Mouse (Mus musculus) embryonic stem cell, embryonic (primary cell): ENCODE measurements around the gene Gm5565.
"Not testable (repeated sequence)": the region's sequence is repeated elsewhere in the genome, so short reads cannot be mapped to it uniquely, and the experiment has no call there.

ENCODE experiments used
- CTCF ChIA-PET, 4 experiments: fragments of 300-600 bp in 2 of 4; fragments of 350-600 bp in 2 of 4; sonication (Branson Sonifier 250); formaldehyde crosslinking; loops; one replicate each; lab custom pipeline; 2022; ENCODE audit warnings: inconsistent platforms in 2 of 4; lab: Charles Lee
- POLR2A ChIA-PET, 4 experiments: fragments of 300-600 bp in 2 of 4; fragments of 350-600 bp in 2 of 4; sonication (Branson Sonifier 250); formaldehyde crosslinking; loops; one replicate each; lab custom pipeline; 2022; ENCODE audit warnings: antibody characterized with exemption in 4 of 4, inconsistent platforms in 1 of 4; lab: Charles Lee

Gm5565 gene

DNA sequence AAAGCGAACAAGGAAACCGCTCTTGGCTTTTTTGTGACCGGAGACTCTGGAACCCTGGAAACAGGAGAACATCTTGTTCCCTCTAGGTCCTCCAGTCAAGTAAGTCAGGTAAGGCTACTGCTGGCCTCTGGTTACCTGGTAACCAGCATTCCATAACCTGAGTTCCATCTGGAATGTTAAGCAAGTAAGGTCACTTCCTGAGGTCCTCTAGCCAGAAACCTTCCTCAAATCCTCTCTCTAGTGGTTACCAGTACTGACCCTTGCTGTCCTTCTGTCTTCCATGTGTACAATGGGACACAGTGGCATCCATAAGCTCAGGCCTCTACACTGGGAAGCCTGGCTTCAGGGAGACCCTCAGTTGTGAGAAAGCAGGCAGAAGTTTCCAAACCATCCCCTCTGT lies at the start of gene Gm5565:
Gm5565 (minus strand) TSS at position 101 of the 400 bp plus-strand sequence.
- POLR2A ChIA-PET, CTCF ChIA-PET: not testable (repeated sequence)

DNA sequence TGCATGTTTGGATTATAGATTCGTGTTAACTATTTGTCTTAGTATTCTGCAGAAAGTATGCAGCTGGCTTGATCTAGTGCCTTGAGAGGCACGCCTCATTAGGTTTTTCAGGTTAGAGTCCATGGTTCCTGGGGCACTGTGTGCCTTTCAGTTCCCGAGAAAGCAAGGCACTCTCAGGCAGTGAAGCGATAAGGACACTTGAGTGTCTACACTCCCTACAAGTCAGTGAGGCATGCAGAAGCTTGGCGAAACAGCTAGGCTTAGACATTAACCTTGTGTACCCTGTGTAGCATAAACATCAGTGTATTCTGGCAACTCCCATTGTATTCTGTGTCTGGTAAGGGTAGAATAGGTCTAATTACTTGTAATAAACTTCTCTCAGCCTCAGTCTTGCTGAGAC lies 45.2 kb upstream of the Gm5565 start:
- ChIA-PET POLR2A (interaction anchor here in 1 of 4 experiments (1.7 to 4.4 kb wide), 2 partner anchors 13 to 15 kb away, joined by 4 to 20 read pairs; partner anchors contain the start of gene Rnf6), CTCF (no interaction called here)

- ChIA-PET POLR2A (no interaction called here), CTCF (no interaction called here)
Measured at GRCm38 (mm10) chr5:146203921-146204320, 43.6 kb upstream of the Gm5565 start.

DNA sequence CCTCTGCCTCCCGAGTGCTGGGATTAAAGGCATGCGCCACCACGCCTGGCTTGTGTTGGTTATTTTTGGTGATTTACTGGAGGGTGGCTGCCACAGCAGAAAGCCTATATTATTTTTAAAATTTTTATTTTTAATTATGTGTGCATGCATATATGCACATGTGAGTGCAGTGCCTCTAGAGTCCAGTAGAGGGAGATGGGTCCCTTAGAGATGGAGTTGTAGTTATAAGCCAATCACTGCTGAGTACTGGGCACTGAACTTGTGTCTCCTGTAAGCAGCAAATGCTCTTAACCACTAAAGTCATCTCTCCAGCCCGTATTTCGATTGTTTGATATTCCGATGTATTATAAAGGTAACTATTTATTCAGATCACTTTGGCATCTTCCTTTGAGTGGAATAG lies 40.2 kb upstream of the Gm5565 start:
- POLR2A ChIA-PET, result no interaction called here
- CTCF ChIA-PET, result no interaction called here

DNA sequence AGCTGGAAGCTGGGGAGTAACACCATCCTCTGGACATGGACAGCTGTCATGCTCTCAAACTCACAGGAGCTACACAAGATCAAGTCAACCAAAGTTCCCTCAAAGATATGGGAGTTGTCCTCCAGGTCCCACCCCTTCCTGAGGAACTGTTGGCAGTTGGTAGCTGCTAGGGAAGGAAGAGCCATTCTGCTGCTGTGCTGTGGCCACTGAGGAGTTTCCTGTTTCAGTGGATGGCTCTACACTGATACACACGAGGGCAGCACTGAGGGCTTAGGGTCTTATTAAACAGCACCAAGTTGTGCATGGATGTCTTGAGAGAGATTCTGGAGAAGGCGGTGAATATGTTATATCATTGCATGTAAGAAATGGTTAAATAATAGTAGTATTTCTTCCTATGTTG lies 39.2 kb upstream of the Gm5565 start:
- POLR2A ChIA-PET, result interaction anchor here in 2 of 4 experiments (0.6 to 1.1 kb wide), 2 partner anchors 60 to 186 kb away, joined by 3 read pairs; no protein-coding TSS in a partner anchor
- CTCF ChIA-PET, result interaction anchor here in 2 of 4 experiments (0.5 to 1.2 kb wide), 2 partner anchors 13 to 21 kb away, joined by 3 to 4 read pairs; no protein-coding TSS in a partner anchor

DNA sequence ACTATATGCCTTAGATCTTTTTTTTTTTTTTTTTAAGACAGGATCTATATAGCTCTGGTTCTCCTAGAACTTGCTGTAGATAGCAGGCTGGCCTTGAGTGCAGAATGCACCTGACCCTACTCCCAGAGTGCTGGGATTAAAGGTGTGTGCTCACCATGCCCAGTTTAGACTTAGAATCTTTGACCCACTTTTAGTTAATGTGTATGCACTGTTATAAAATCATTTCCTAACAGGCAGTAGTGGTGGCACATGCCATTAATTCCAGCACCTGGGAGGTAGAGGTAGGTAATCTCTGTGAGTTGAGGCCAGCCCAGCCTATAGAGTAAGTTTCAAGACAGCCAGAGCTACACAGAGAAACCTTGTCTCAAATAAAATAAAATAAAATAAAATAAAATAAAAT lies 38.7 kb upstream of the Gm5565 start:
- ChIA-PET POLR2A (interaction anchor here in 2 of 4 experiments (0.6 to 1.2 kb wide), 3 partner anchors 8 to 187 kb away, joined by 3 to 6 read pairs (median 3); no protein-coding TSS in a partner anchor), CTCF (interaction anchor here in 1 of 4 experiments (1.2 kb wide), 1 partner anchor 22 kb away, joined by 3 read pairs; no protein-coding TSS in a partner anchor)

GRCm38 (mm10) chr5:146193360-146193759 lies 33.0 kb upstream of the Gm5565 start:
- CTCF ChIA-PET, result no interaction called here
- POLR2A ChIA-PET, result interaction anchor here in 2 of 4 experiments (0.9 to 1.0 kb wide), 2 partner anchors 15 to 27 kb away, joined by 3 to 4 read pairs; partner anchors contain the start of gene Rnf6 (in 1 of the 2)

DNA sequence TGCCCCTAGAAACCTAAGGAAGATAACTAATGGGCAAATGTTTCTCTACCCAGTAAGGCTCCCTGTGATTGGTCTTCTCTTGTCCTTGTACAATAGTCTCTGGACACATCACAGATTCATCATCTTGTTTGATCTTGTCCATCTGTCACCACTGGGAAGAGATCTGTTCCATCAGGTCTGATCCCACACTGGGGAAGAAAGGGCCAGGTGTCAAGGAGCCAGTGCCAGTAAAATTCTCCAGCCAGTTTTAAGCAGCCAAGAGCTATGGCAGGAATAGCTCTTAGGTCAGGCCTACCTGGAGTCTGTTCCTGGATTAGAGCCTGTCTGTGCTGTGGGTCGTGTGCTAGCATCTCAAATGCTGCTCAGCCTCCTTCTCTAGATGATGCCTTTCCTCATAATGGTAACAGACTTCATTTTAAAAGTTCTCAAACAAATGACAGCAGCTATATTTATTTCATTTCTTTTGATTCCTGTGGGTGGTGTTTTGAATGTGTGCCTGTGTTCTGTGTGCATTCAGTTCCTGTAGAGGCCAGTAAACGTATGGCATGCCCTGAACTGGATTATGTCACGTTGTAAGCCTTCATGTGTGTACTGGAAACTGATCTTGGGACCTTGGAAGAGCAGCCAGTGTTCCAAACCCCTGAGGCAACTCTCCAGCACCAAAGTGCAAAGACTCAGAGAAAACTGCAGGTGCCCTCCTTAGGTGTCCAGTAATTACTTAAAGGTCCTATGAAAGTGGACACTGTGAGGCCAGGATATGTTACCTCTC lies 30.3 kb upstream of the Gm5565 start:
- POLR2A ChIA-PET, result interaction anchor here in 1 of 4 experiments (1.1 kb wide), 1 partner anchor 51 kb away, joined by 3 read pairs; no protein-coding TSS in a partner anchor
- CTCF ChIA-PET, result no interaction called here

- ChIA-PET CTCF (no interaction called here), POLR2A (interaction anchor here in 1 of 4 experiments (1.1 kb wide), 1 partner anchor 52 kb away, joined by 3 read pairs; no protein-coding TSS in a partner anchor)
Measured at GRCm38 (mm10) chr5:146190093-146190492, 29.8 kb upstream of the Gm5565 start.

GRCm38 (mm10) chr5:146188712-146189111 lies 28.4 kb upstream of the Gm5565 start:
- POLR2A ChIA-PET, result no interaction called here
- CTCF ChIA-PET, result interaction anchor here in 1 of 4 experiments (1.0 kb wide), 1 partner anchor 71 kb away, joined by 4 read pairs; no protein-coding TSS in a partner anchor

DNA sequence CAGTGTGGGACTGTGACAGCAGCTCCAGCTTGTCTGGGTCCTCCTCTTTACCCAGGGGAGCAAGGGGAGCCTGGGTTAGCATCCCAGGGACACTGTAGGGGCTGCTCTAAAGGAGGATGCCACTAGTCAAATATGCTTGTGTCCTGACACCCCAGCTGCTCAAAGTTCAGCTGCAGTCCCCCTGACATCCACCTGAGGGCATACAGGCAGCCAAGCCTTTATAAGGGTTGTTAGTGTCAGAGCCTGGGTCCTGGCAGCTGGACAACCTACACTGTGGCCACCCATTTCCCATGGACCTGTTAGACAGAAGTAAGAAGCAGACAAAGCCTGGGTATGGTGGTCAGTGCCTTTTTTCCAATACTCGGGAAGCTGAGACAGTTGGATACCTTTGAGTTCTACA lies 27.8 kb upstream of the Gm5565 start:
- CTCF ChIA-PET, result interaction anchor here in 1 of 4 experiments (1.0 kb wide), 1 partner anchor 72 kb away, joined by 4 read pairs; no protein-coding TSS in a partner anchor

GRCm38 (mm10) chr5:146187441-146187840 lies 27.1 kb upstream of the Gm5565 start:
- POLR2A ChIA-PET, CTCF ChIA-PET: not testable (repeated sequence)

More for the DNA sequence above, 27.8 kb upstream of the Gm5565 start:
- POLR2A ChIA-PET, result no interaction called here

- POLR2A ChIA-PET, CTCF ChIA-PET: not testable (repeated sequence)
Measured at GRCm38 (mm10) chr5:146185204-146185603, 24.9 kb upstream of the Gm5565 start, which contains the start of gene 1700001J03Rik. Gene 1700001J03Rik, minus strand, starts transcription at chr5:146185304.

DNA sequence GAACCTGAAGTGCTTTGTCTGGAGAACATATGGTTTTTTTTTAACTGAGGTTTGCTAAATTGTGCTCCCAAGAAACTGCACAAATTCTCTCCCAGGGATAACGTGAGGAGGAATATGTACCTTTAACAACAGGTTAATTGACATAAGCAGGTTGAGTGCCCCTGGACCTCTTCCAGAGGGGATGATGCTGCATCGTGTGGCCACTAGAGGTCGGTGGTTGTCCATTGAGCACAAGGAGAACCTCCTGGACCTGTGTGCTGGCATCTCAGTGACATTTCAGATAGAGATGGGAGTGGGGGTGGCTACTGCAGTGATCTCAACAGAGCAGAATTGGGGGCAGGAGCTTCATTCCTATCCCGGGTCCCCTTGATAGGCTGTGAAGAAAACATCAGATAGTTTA lies 12.4 kb upstream of the Gm5565 start:
- POLR2A ChIA-PET, result not testable (repeated sequence)

GRCm38 (mm10) chr5:146170621-146171020 lies 10.3 kb upstream of the Gm5565 start, which contains the start of gene Gm6309:
Gene Gm6309, minus strand, starts transcription at chr5:146170721.
- POLR2A ChIA-PET, result not testable (repeated sequence)

More for the DNA sequence above, 12.4 kb upstream of the Gm5565 start:
- CTCF ChIA-PET, result not testable (repeated sequence)

GRCm38 (mm10) chr5:146158326-146158725 lies 2.0 kb downstream of the Gm5565 start:
- POLR2A ChIA-PET, result not testable (repeated sequence)

More at GRCm38 (mm10) chr5:146170621-146171020, 10.3 kb upstream of the Gm5565 start, which contains the start of gene Gm6309:
- CTCF ChIA-PET, result not testable (repeated sequence)

DNA sequence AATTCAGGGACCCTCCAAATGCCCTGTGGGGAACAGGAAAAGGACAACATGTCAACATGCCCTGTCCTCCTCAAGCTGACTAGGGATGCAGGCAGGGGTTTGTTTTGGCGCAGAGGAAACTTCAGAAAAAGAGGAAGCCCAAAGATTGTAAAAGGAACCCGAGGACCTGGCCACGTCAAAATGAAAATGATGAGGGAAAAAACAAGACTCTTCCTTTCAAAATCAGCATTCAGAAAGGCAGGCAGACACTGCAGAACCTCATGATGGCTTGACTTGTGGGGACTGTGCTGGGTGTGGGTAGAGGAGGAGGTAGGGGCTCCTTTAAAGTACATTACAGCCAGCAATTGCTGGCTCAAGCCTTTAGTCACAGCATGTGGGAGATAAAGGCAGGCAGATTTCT lies 9.9 kb downstream of the Gm5565 start:
- ChIA-PET POLR2A (no interaction called here), CTCF (interaction anchor here in 1 of 4 experiments (0.6 kb wide), 1 partner anchor 385 kb away, joined by 3 read pairs; no protein-coding TSS in a partner anchor)

More at GRCm38 (mm10) chr5:146158326-146158725, 2.0 kb downstream of the Gm5565 start:
- CTCF ChIA-PET, result not testable (repeated sequence)

- ChIA-PET POLR2A (no interaction called here), CTCF (interaction anchor here in 2 of 4 experiments (0.7 kb wide), 2 partner anchors 252 to 1453 kb away, joined by 3 to 4 read pairs; no protein-coding TSS in a partner anchor)
Measured at GRCm38 (mm10) chr5:146147903-146148302, 12.4 kb downstream of the Gm5565 start.
